8 mouse cellular contexts compared by ENCODE assay signal in the genomic region with DNA sequence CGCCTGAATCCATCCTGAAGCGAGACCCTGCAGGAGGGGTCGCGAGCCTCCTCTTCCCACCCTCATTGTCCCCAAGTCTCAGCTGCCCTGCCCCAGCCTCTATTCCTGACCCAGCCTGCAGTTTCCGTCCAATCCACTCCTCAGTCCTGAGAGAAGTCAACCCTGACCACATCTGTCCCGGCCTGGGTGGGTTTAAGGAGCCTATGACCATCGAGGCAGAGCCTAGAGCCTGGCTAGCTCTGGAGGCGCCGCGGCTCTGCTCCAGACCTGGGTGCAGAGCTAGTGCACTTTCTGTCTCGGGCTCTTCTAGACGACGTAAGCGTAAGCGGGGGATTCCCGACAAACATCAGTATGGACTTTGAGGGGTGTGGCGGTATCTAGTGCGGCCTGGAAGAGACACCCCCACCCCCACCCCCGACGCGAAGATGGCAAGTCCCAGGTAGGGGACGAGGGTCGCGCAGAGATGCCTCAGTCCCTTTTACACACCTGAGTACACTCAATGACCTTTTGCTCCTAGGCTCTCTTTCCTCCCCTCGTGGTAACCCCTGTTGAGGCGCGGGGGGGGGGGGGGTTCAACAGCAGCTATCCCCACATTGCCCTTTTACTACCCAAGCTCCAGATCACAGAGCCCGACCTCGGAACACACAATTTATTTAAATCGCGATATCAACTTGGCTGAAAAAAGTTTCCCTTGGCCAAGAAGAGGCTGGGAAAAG. TPM values are rescaled to one million over a fixed set of nuclear protein-coding genes. Genes with fewer than 3 reads are reported as not detected.
DNase-seq lines count a peak whose midpoint lies in the region; ATAC-seq and TF ChIP-seq lines count a peak whose summit lies in the region.

No protein-coding gene starts in this region.

- H3K9ac ChIP-seq in heart, embryonic 13.5 days: peak overlapping the region; percentile 80
- peak overlapping the region; percentile 71 for H3K9ac ChIP-seq in heart, embryonic 15.5 days

- H3K9me3 ChIP-seq in heart, embryonic 13.5 days: no peaks in the 10 kb centered on the region
- peaks cover 93% of the 10 kb centered on the region for H3K9me3 ChIP-seq in G1E (replicated peaks)
- no peaks in the 10 kb centered on the region for H3K9me3 ChIP-seq in heart, embryonic 15.5 days (replicated peaks)
- H3K9me3 ChIP-seq in midbrain, embryonic 10.5 days (replicated peaks): no peaks in the 10 kb centered on the region

- DNase-seq in heart, postnatal 14 days: no peak
- DNase-seq in G1E (ENCODE audit: low spot score): no peak
- DNase-seq in midbrain, embryonic 10.5 days (ENCODE audit: low spot score): no peak
- DNase-seq in ovary, adult 18-20 months (ENCODE audit: low spot score): no peak
- DNase-seq in adrenal gland, postnatal 36 days: no peak
- DNase-seq in gastrocnemius, postnatal 4 days (ENCODE audit: low spot score in 2 of 2): no peak

- peak overlapping the region; percentile 98 for H3K4me2 ChIP-seq in heart, embryonic 13.5 days
- peak overlapping the region; percentile 99 for H3K4me2 ChIP-seq in heart, embryonic 15.5 days

- H3K27me3 ChIP-seq in heart, embryonic 13.5 days (replicated peaks): peaks cover 84% of the 10 kb centered on the region
- H3K27me3 ChIP-seq in G1E (ENCODE audit: insufficient read depth, low read length): peaks cover 2% of the 10 kb centered on the region; the same call in 1 of the 2 replicates
- peaks cover 77% of the 10 kb centered on the region for H3K27me3 ChIP-seq in heart, embryonic 15.5 days
- peaks cover 92% of the 10 kb centered on the region for H3K27me3 ChIP-seq in midbrain, embryonic 10.5 days (ENCODE audit: low read depth, poor library complexity, severe bottlenecking)

- intact Hi-C loops in heart, postnatal 14 days (cut with DNase I): no loop called here

- no peak for TF ChIP-seq CTCF in G1E (IDR thresholded peaks at IDR 0.05; ENCODE audit: low read depth, low read length)

- H3K4me1 ChIP-seq in heart, embryonic 13.5 days: peaks cover 66% of the 10 kb centered on the region
- no peaks in the 10 kb centered on the region for H3K4me1 ChIP-seq in G1E (ENCODE audit: insufficient read depth, low read depth, low read length)
- peaks cover 73% of the 10 kb centered on the region for H3K4me1 ChIP-seq in heart, embryonic 15.5 days (replicated peaks)
- peaks cover 86% of the 10 kb centered on the region for H3K4me1 ChIP-seq in midbrain, embryonic 10.5 days

- H3K27ac ChIP-seq in heart, embryonic 13.5 days (replicated peaks): no peak overlapping the region
- no peak overlapping the region for H3K27ac ChIP-seq in heart, embryonic 15.5 days
- H3K27ac ChIP-seq in midbrain, embryonic 10.5 days (replicated peaks): peak overlapping the region; percentile 90

- no peak for ATAC-seq in heart, embryonic 13.5 days (ENCODE audit: extremely low read depth, insufficient number of reproducible peaks, low FRiP score, low TSS enrichment)
- no peak for ATAC-seq in G1E (ENCODE audit: extremely low read depth, insufficient number of reproducible peaks, low FRiP score, poor library complexity, severe bottlenecking)
- no peak for ATAC-seq in heart, embryonic 15.5 days (replicated peaks; ENCODE audit: insufficient number of reproducible peaks, insufficient read depth, low FRiP score, low read depth)

- H3K36me3 ChIP-seq in heart, embryonic 13.5 days: peaks cover 12% of the 10 kb centered on the region
- no peaks in the 10 kb centered on the region for H3K36me3 ChIP-seq in G1E (replicated peaks)
- peaks cover 8% of the 10 kb centered on the region for H3K36me3 ChIP-seq in heart, embryonic 15.5 days
- H3K36me3 ChIP-seq in midbrain, embryonic 10.5 days: peaks cover 10% of the 10 kb centered on the region

- 1% methylated on average over 31 of the region's 31 CpGs for WGBS in heart, embryonic 13.5 days
- 2% methylated on average over 31 of the region's 31 CpGs for WGBS in heart, embryonic 15.5 days
- WGBS in midbrain, embryonic 10.5 days: under 1% methylated on average over 31 of the region's 31 CpGs

- peak overlapping the region; percentile 69 for H3K4me3 ChIP-seq in heart, embryonic 13.5 days
- H3K4me3 ChIP-seq in G1E (ENCODE audit: low read depth, low read length): peak overlapping the region; percentile 27; the same call in 1 of the 2 replicates
- peak overlapping the region; percentile 74 for H3K4me3 ChIP-seq in heart, embryonic 15.5 days
- peak overlapping the region; percentile 86 for H3K4me3 ChIP-seq in midbrain, embryonic 10.5 days

RNA-seq across cellular contexts. Expression of a gene that starts 1.1 kb away (rescaled TPM):
- 6.1 and 7.0 TPM in 2 replicates for polyA plus RNA-seq in heart, embryonic 13.5 days (2015; fragmentation: Nextera tagmentation; extraction: Ambion mirVana)
- total RNA-seq in heart, postnatal 14 days (2021): 1 to 10 TPM; 6.0 to 6.1 TPM
- total RNA-seq in G1E (2014; fragmentation: Nextera tagmentation) (not detected in 2 replicates), G1E (2017) (not detected in 2 replicates)
- not detected in 2 replicates for polyA plus RNA-seq in G1E (2012)
- polyA plus RNA-seq in heart, embryonic 15.5 days (2015; fragmentation: Nextera tagmentation; extraction: Ambion mirVana): 7.5 and 9.5 TPM in 2 replicates
- 13.5 and 15.0 TPM in 2 replicates for polyA plus RNA-seq in midbrain, embryonic 10.5 days (2016; fragmentation: Nextera tagmentation; extraction: Ambion mirVana)
- 10 to 100 TPM; 21.4 to 21.5 TPM for total RNA-seq in adrenal gland, postnatal 36 days (2021)
- 1 to 10 TPM; 4.6 to 5.3 TPM for total RNA-seq in gastrocnemius, postnatal 4 days (2021)

RNA-seq across cellular contexts. Expression of a gene that starts 19.1 kb away (rescaled TPM):
- polyA plus RNA-seq in heart, embryonic 13.5 days (2015; fragmentation: Nextera tagmentation; extraction: Ambion mirVana): 17.6 and 18.9 TPM in 2 replicates
- total RNA-seq in heart, postnatal 14 days (2021): 1 to 10 TPM; 5.0 to 5.3 TPM
- total RNA-seq in G1E (2014; fragmentation: Nextera tagmentation): not detected in 2 replicates
- 0.11 and 0.12 TPM in 2 replicates for total RNA-seq in G1E (2017)
- not detected in 2 replicates for polyA plus RNA-seq in G1E (2012)
- 11.6 and 18.0 TPM in 2 replicates for polyA plus RNA-seq in heart, embryonic 15.5 days (2015; fragmentation: Nextera tagmentation; extraction: Ambion mirVana)
- 108 and 110 TPM in 2 replicates for polyA plus RNA-seq in midbrain, embryonic 10.5 days (2016; fragmentation: Nextera tagmentation; extraction: Ambion mirVana)
- total RNA-seq in adrenal gland, postnatal 36 days (2021): 1 to 10 TPM; 7.6 to 7.7 TPM
- 1 to 10 TPM; 5.4 to 5.6 TPM for total RNA-seq in gastrocnemius, postnatal 4 days (2021)

RNA-seq across cellular contexts. Expression of a gene that starts 44.1 kb away (rescaled TPM):
- 8.0 and 9.5 TPM in 2 replicates for polyA plus RNA-seq in heart, embryonic 13.5 days (2015; fragmentation: Nextera tagmentation; extraction: Ambion mirVana)
- total RNA-seq in heart, postnatal 14 days (2021): 10 to 100 TPM; 15.2 to 17.8 TPM
- not detected in 2 replicates for total RNA-seq in G1E (2014; fragmentation: Nextera tagmentation)
- total RNA-seq in G1E (2017): not detected in 2 replicates
- 0.03 and 0.08 TPM in 2 replicates for polyA plus RNA-seq in G1E (2012)
- 9.3 and 11.6 TPM in 2 replicates for polyA plus RNA-seq in heart, embryonic 15.5 days (2015; fragmentation: Nextera tagmentation; extraction: Ambion mirVana)
- 5.1 and 7.1 TPM in 2 replicates for polyA plus RNA-seq in midbrain, embryonic 10.5 days (2016; fragmentation: Nextera tagmentation; extraction: Ambion mirVana)
- 100 to 1,000 TPM; 200 to 332 TPM for total RNA-seq in adrenal gland, postnatal 36 days (2021)
- total RNA-seq in gastrocnemius, postnatal 4 days (2021): 10 to 100 TPM; 10.4 to 10.7 TPM

RNA-seq across cellular contexts. Expression of a gene that starts 53.9 kb away (rescaled TPM):
- not detected in 2 replicates for polyA plus RNA-seq in heart, embryonic 13.5 days (2015; fragmentation: Nextera tagmentation; extraction: Ambion mirVana)
- not detected for total RNA-seq in heart, postnatal 14 days (2021)
- total RNA-seq in G1E (2014; fragmentation: Nextera tagmentation) (not detected in 2 replicates), G1E (2017) (0.29 TPM in 1 of 2 replicates, not detected in the other)
- not detected in 2 replicates for polyA plus RNA-seq in G1E (2012)
- not detected in 2 replicates for polyA plus RNA-seq in heart, embryonic 15.5 days (2015; fragmentation: Nextera tagmentation; extraction: Ambion mirVana)
- not detected in 2 replicates for polyA plus RNA-seq in midbrain, embryonic 10.5 days (2016; fragmentation: Nextera tagmentation; extraction: Ambion mirVana)
- not detected for total RNA-seq in adrenal gland, postnatal 36 days (2021)
- total RNA-seq in gastrocnemius, postnatal 4 days (2021): not detected

Comparison
In these comparisons a context has a peak if more than half of its experiments do, and no peak if none do; other contexts are left out.
1. H3K4me3 ChIP-seq: peak in every context shown above with its lines; median percentile 86 in midbrain, embryonic 10.5 days; 74 in heart, embryonic 15.5 days; 69 in heart, embryonic 13.5 days; 27 in G1E.
2. RNA of a gene that starts 1.1 kb away (total RNA-seq): 21.4 to 21.5 TPM in adrenal gland, postnatal 36 days, 6.0 to 6.1 TPM in heart, postnatal 14 days and 4.6 to 5.3 TPM in gastrocnemius, postnatal 4 days; not detected in G1E; every median in the first group is over 4 times any median in the second.
3. RNA of a gene that starts 19.1 kb away (total RNA-seq): 7.6 to 7.7 TPM in adrenal gland, postnatal 36 days, 5.4 to 5.6 TPM in gastrocnemius, postnatal 4 days and 5.0 to 5.3 TPM in heart, postnatal 14 days; 0.11 to 0.12 TPM in G1E; every median in the first group is over 4 times any median in the second.
4. RNA of a gene that starts 44.1 kb away (total RNA-seq): 200 to 332 TPM in adrenal gland, postnatal 36 days, 15.2 to 17.8 TPM in heart, postnatal 14 days and 10.4 to 10.7 TPM in gastrocnemius, postnatal 4 days; not detected in G1E; every median in the first group is over 10 times any median in the second.